Mouse (Mus musculus) bone marrow, adult 2 months (tissue): ENCODE results near the gene Rft1.

Source experiments
- CTCF ChIP-seq: fragments of 200-500 bp; IDR thresholded peaks from 2 replicates; pipeline ENCODE4 v1.5.1; 2011; ENCODE audit warnings: low read length, control low read depth; ENCODE audit not compliant: control insufficient read depth, insufficient read depth
- POLR2A ChIP-seq: fragments of 200-500 bp; IDR thresholded peaks from 2 replicates; pipeline ENCODE4 v1.6.1; 2011; ENCODE audit warnings: low read depth, mild to moderate bottlenecking, control low read depth, low read length, borderline replicate concordance; ENCODE audit not compliant: control insufficient read depth

GRCm38 (mm10) chr14:30645066-30645465, 9.1 kb upstream of the Rft1 start:
- TF ChIP-seq CTCF (no peak), POLR2A (no peak)
